Mouse (Mus musculus) kidney, adult 2 months (tissue): ENCODE data around the gene Kdm4b.

ENCODE experiments used
- CTCF ChIP-seq: fragments of 200-500 bp; conservative IDR thresholded peaks from 2 replicates; pipeline ENCODE4 v1.5.1; 2011; ENCODE audit warnings: low read depth, mild to moderate bottlenecking, control low read depth, low read length, moderate library complexity, mixed read lengths; ENCODE audit not compliant: insufficient read depth, insufficient read length
- POLR2A ChIP-seq: fragments of 200-500 bp; IDR thresholded peaks from one replicate; pipeline ENCODE4 v1.6.1; 2011; ENCODE audit warnings: low read depth, low read length, control low read depth

GRCm38 (mm10) chr17:56350694-56351093, 24.8 kb downstream of the Kdm4b start:
- TF ChIP-seq POLR2A (no peak), CTCF (peak; percentile 89)
